Mouse (Mus musculus) limb, embryonic 14.5 days (tissue): ENCODE results near the gene P4hb. TPM values are rescaled to one million over a fixed set of nuclear protein-coding genes. Genes with fewer than 3 reads are reported as not detected.

Experiments used
- ATAC-seq: fragments of 200-750 bp; cut with Nextera tagmentation; 2 replicates; pipeline ENCODE4 v1.8.0; 2017; ENCODE audit warnings: low read depth, moderate number of reproducible peaks, moderate TSS enrichment; ENCODE audit not compliant: low FRiP score
- DNase-seq: peaks from one replicate; pipeline ENCODE4 v3.0.0-alpha.2; 2015; ENCODE audit warnings: low spot score
- H3K27ac ChIP-seq: fragments of 300-500 bp; sonication (generic); replicated peaks from 2 replicates; pipeline ENCODE4 v1.5.1; 2014; ENCODE audit warnings: low read depth, mild to moderate bottlenecking, low read length, moderate library complexity, mixed read lengths
- H3K27me3 ChIP-seq: fragments of 300-500 bp; sonication (generic); 2 replicates; pipeline ENCODE4 v1.6.1; 2014; ENCODE audit warnings: low read length, mixed read lengths; ENCODE audit not compliant: control insufficient read depth, insufficient read depth
- H3K36me3 ChIP-seq: fragments of 300-500 bp; sonication (generic); 2 replicates; pipeline ENCODE4 v1.6.1; 2014; ENCODE audit warnings: mild to moderate bottlenecking, low read length, moderate library complexity, mixed read lengths; ENCODE audit not compliant: control insufficient read depth, insufficient read depth
- H3K4me1 ChIP-seq: fragments of 300-500 bp; sonication (generic); 2 replicates; pipeline ENCODE4 v1.6.1; 2014; ENCODE audit warnings: antibody characterized with exemption, low read length, mixed read lengths; ENCODE audit not compliant: control insufficient read depth, insufficient read depth
- H3K4me2 ChIP-seq: fragments of 300-500 bp; sonication (generic); replicated peaks from 2 replicates; pipeline ENCODE4 v1.6.1; 2014; ENCODE audit warnings: low read depth, mild to moderate bottlenecking, low read length, moderate library complexity; ENCODE audit not compliant: severe bottlenecking
- H3K4me3 ChIP-seq: fragments of 300-500 bp; sonication (generic); replicated peaks from 2 replicates; pipeline ENCODE4 v1.5.1; 2014; ENCODE audit warnings: low read length
- H3K9ac ChIP-seq: fragments of 300-500 bp; sonication (generic); 2 replicates; pipeline ENCODE4 v1.6.1; 2014; ENCODE audit warnings: mild to moderate bottlenecking, low read depth, low read length, moderate library complexity; ENCODE audit not compliant: severe bottlenecking
- H3K9me3 ChIP-seq: fragments of 300-500 bp; sonication (generic); 2 replicates; pipeline ENCODE4 v1.6.1; 2016; ENCODE audit warnings: low read length; ENCODE audit not compliant: control insufficient read depth
- POLR2A ChIP-seq: fragments of 200-500 bp; IDR thresholded peaks from 2 replicates; pipeline ENCODE4 v1.8.0; 2012; ENCODE audit warnings: inconsistent platforms, mild to moderate bottlenecking, moderate library complexity, borderline replicate concordance; ENCODE audit not compliant: insufficient read depth, insufficient read length; ENCODE audit errors: extremely low read depth
- WGBS: fragments of 180-500 bp; shearing (Covaris S2); extraction: QIAGEN DNeasy Blood & Tissue Kit; methylation state at CpG from one replicate; pipeline ENCODE4 v1.1.7; 2014; 5-methylcytosine and 5-hydroxymethylcytosine counted together
- polyA plus RNA-seq, 2 experiments: library from polyadenylated mRNA; depleted of rRNA in 1 of 2; stranded (reverse) in 1 of 2; unstranded in 1 of 2; fragments of >200 nt; fragmentation: Nextera tagmentation in 1 of 2; extraction: Ambion mirVana in 1 of 2; gene quantifications; 2 replicates each; pipeline versions ENCODE4 v1.2.1 to v1.2.3; 2012 to 2014

The P4hb gene
- polyA plus RNA-seq, 2 experiments, result 645 to 988 TPM

DNA sequence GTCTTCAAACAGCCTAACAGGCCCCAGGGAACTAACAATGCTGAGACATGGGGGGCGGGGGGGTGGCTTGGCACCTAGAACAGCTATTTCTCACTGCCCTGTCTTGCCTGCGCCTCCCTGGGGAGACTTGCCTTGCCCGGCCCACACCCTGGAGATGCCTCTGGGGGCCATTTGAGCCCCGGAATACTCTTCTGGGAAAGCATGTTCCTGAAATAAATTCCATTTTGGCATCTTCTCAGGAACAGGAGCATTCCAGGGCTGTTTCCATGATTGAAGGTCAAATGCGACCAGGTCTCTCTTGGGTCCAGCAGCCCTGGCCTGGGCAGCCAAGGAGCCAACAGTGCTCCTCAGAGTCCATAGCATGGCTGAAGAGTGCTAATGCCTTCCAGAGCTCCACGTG, 30.7 kb downstream of the P4hb start:
- H3K27me3 ChIP-seq, result no peaks in the 10 kb centered on the region
- no peak overlapping the region for H3K9ac ChIP-seq
- no peak overlapping the region for H3K4me3 ChIP-seq
- DNase-seq (no peak), ATAC-seq (no peak)
- H3K4me2 ChIP-seq, result no peak overlapping the region
- TF ChIP-seq POLR2A, result no peak
- WGBS, result 80% methylated on average over 6 of the region's 6 CpGs
- no peaks in the 10 kb centered on the region for H3K9me3 ChIP-seq
- no peak overlapping the region for H3K27ac ChIP-seq
- H3K4me1 ChIP-seq, result peaks cover 16% of the 10 kb centered on the region
- peaks cover 40% of the 10 kb centered on the region for H3K36me3 ChIP-seq

DNA sequence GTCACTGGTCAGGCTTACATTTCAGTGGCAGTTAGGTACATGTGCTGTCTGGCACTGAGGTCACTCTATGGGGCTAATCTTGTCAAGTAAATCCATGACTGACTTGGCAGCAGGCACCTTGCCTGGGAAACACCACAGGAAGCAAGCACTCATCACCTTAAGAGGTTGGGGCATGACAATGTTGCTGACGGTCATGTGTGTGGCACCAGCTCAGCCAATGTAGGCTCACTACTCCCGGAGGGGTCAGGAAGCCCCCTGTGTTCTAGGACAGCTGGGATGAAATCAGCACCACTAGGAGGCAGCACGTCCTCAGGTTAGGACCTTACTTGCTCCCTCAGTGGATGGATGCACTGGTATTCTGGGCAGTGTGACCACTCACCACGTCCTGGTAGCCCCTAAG, 31.1 kb downstream of the P4hb start:
- DNase-seq (no peak), ATAC-seq (no peak)
- no peak for TF ChIP-seq POLR2A
- Histone ChIP-seq H3K36me3 (peaks cover 40% of the 10 kb centered on the region), H3K9ac (no peak overlapping the region), H3K27me3 (no peaks in the 10 kb centered on the region), H3K9me3 (no peaks in the 10 kb centered on the region), H3K4me1 (peaks cover 16% of the 10 kb centered on the region), H3K4me3 (no peak overlapping the region), H3K4me2 (no peak overlapping the region), H3K27ac (no peak overlapping the region)
- 47% methylated on average over 4 of the region's 4 CpGs for WGBS

DNA sequence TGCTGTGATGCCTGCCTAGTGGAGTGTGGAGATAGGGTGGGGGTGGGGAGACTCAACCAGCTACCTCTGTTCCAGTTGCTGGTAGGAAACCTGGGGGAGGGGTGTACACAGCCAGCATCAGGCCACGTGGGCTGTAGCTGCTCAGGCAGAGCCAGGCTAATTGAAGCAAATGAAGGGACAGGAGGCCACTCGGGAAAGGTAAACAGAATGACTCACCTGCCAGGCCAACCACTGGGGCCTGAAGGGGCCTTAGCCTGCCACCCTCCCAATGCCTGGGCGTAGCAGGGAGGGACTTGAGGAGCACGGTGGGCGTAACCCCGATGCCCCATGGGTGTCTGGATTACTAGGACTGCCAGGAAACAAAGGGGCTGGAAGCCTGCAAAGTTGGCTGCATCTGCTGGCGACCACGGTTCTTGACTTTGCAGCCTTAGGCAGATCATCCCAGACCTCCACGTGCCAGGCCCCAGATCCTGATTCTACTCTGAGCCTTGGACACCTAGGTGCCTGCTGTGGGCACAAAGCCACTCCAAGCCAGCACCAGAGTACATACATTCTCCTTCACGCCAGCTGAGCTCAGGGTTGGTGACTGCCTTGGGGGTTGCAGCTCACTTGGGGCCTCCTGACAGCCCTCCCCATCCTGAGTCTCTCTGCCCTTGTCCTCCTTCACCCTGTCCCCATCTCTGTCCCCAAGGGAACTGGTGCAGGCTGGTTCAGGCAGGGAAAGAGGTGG, 33.6 kb downstream of the P4hb start:
- no peak for TF ChIP-seq POLR2A
- Histone ChIP-seq H3K4me2 (no peak overlapping the region), H3K4me3 (no peak overlapping the region), H3K4me1 (peaks cover 16% of the 10 kb centered on the region), H3K9me3 (no peaks in the 10 kb centered on the region), H3K9ac (peak overlapping the region; percentile 25; the same call in 1 of the 2 replicates), H3K27ac (peak overlapping the region; percentile 54), H3K27me3 (no peaks in the 10 kb centered on the region), H3K36me3 (peaks cover 32% of the 10 kb centered on the region)
- DNase-seq (no peak), ATAC-seq (peak; percentile 21; the same call in 1 of the 2 replicates)
- WGBS, result 27% methylated on average over 10 of the region's 10 CpGs

DNA sequence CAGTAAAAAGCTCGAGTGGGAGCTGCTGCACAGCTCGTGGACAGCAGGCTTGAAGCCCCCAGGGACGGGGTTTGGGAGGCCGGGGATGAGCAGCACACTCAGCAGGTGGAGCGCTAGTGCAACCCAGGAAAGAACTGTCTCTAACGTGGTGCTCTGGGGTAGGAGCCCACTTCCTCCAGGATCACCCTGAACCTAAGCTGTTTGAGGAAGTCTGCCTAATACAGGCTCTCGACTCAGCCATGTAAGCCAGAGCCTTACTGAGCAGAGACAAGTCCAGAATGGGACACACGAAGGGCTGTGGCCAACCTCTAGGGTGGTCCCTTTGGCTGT, 34.1 kb downstream of the P4hb start:
- H3K9ac ChIP-seq, result no peak overlapping the region

DNA sequence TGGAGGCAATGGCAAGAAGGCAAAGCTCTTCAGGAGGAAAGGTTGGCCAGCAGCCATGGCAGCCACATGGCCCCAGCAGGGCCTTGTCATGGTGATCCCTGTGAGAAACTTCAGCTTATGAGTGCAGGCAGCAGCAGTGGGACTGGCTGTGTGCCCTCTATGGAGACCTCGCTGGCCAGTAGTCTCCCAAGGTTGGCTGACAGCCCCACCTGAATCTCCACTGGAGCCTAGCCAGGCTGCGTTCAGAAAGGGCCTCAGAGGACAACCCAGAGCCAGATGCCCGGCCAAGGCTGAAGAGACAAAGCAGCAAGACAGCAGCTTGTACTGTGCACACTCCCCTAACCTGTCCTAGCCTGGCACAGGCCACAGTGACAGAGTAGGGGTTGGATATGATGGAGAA, 34.6 kb downstream of the P4hb start:
- DNase-seq, result peak; percentile 38

More for the DNA sequence above, 34.1 kb downstream of the P4hb start:
- H3K9me3 ChIP-seq, result no peaks in the 10 kb centered on the region
- WGBS, result 57% methylated on average over 8 of the region's 8 CpGs
- TF ChIP-seq POLR2A, result no peak
- no peak overlapping the region for H3K4me2 ChIP-seq
- H3K27ac ChIP-seq, result peak overlapping the region; percentile 54
- no peaks in the 10 kb centered on the region for H3K27me3 ChIP-seq
- peaks cover 16% of the 10 kb centered on the region for H3K4me1 ChIP-seq
- H3K36me3 ChIP-seq, result peaks cover 27% of the 10 kb centered on the region
- ATAC-seq (no peak), DNase-seq (no peak)
- H3K4me3 ChIP-seq, result no peak overlapping the region

DNA sequence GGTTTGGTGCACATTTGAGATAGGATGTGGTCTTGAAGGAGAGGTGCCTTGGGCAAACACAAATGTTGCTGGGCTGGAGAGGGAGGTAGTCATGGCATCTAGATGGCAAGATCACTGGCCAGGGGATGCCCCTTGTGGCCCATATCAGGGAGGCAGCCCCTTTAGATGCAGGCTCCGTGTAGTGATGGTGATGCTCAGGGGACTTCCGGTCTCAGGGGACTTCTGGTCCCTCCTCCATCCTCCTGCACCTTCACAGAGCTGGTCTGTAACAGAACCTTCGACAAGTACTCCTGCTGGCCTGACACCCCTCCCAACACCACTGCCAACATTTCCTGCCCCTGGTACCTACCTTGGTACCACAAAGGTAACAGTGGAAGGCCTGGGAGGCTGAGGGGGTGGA, 37.2 kb downstream of the P4hb start:
- H3K36me3 ChIP-seq, result no peaks in the 10 kb centered on the region
- no peak for TF ChIP-seq POLR2A

More for the DNA sequence above, 34.6 kb downstream of the P4hb start:
- peaks cover 23% of the 10 kb centered on the region for H3K36me3 ChIP-seq
- no peaks in the 10 kb centered on the region for H3K9me3 ChIP-seq
- no peak for TF ChIP-seq POLR2A
- H3K4me2 ChIP-seq, result no peak overlapping the region
- WGBS, result 69% methylated on average over 3 of the region's 3 CpGs
- no peak for ATAC-seq
- no peak overlapping the region for H3K9ac ChIP-seq
- H3K4me1 ChIP-seq, result peaks cover 16% of the 10 kb centered on the region
- no peak overlapping the region for H3K4me3 ChIP-seq
- peak overlapping the region; percentile 54; the same call in 1 of the 2 replicates for H3K27ac ChIP-seq
- no peaks in the 10 kb centered on the region for H3K27me3 ChIP-seq

More for the DNA sequence above, 37.2 kb downstream of the P4hb start:
- H3K9ac ChIP-seq, result no peak overlapping the region
- no peak overlapping the region for H3K4me3 ChIP-seq
- peaks cover 21% of the 10 kb centered on the region for H3K4me1 ChIP-seq
- ATAC-seq (no peak), DNase-seq (no peak)
- WGBS, result 69% methylated on average over 3 of the region's 3 CpGs
- no peak overlapping the region for H3K4me2 ChIP-seq
- no peak overlapping the region for H3K27ac ChIP-seq
- no peaks in the 10 kb centered on the region for H3K9me3 ChIP-seq
- peaks cover 17% of the 10 kb centered on the region for H3K27me3 ChIP-seq
